Mouse (Mus musculus) forebrain, embryonic 12.5 days (tissue): ENCODE measurements around the gene Glul. TPM values are rescaled to one million over a fixed set of nuclear protein-coding genes. Genes with fewer than 3 reads are reported as not detected.

ENCODE experiments used
- ATAC-seq: fragments of 200-750 bp; cut with Nextera tagmentation; 2 replicates; pipeline ENCODE4 v1.8.0; 2017; ENCODE audit warnings: moderate TSS enrichment; ENCODE audit not compliant: low FRiP score
- H3K27ac ChIP-seq: fragments of 300-500 bp; sonication (generic); 2 replicates; pipeline ENCODE4 v1.5.1; 2016; ENCODE audit warnings: mild to moderate bottlenecking
- H3K27me3 ChIP-seq: fragments of 300-500 bp; sonication (generic); 2 replicates; pipeline ENCODE4 v1.6.1; 2016; ENCODE audit warnings: mild to moderate bottlenecking
- H3K36me3 ChIP-seq: fragments of 300-500 bp; sonication (generic); replicated peaks from 2 replicates; pipeline ENCODE4 v1.6.1; 2016; ENCODE audit warnings: mild to moderate bottlenecking
- H3K4me1 ChIP-seq: fragments of 300-500 bp; sonication (generic); 2 replicates; pipeline ENCODE4 v1.6.1; 2016
- H3K4me2 ChIP-seq: fragments of 300-500 bp; sonication (generic); 2 replicates; pipeline ENCODE4 v1.6.1; 2016; ENCODE audit warnings: mild to moderate bottlenecking, moderate library complexity
- H3K4me3 ChIP-seq: fragments of 300-500 bp; sonication (generic); replicated peaks from 2 replicates; pipeline ENCODE4 v1.5.1; 2016; ENCODE audit warnings: mild to moderate bottlenecking
- H3K9ac ChIP-seq: fragments of 300-500 bp; sonication (generic); 2 replicates; pipeline ENCODE4 v1.6.1; 2016; ENCODE audit warnings: mild to moderate bottlenecking
- H3K9me3 ChIP-seq: fragments of 300-500 bp; sonication (generic); 2 replicates; pipeline ENCODE4 v1.6.1; 2016
- WGBS: fragments of 180-500 bp; shearing (Covaris S2); methylation state at CpG from one replicate; pipeline ENCODE4 v1.1.7; 2016; 5-methylcytosine and 5-hydroxymethylcytosine counted together
- microRNA-seq: library from miRNA; unstranded; fragments of <30 nt; microRNA quantifications from one replicate; pipeline ENCODE4, GENCODE M21; 2017
- polyA plus RNA-seq: library from polyadenylated mRNA; unstranded; fragments of >200 nt; fragmentation: Nextera tagmentation; extraction: Ambion mirVana; gene quantifications from 2 replicates; pipeline ENCODE4 v1.2.1, GENCODE M21; 2016

Glul gene
- polyA plus RNA-seq, 1 experiment from 2014 or later = 108 TPM

- H3K27me3 ChIP-seq = no peaks in the 10 kb centered on the region
- no peak for ATAC-seq
- H3K9ac ChIP-seq = no peak overlapping the region
- no peaks in the 10 kb centered on the region for H3K36me3 ChIP-seq
- H3K4me1 ChIP-seq = peaks cover 4% of the 10 kb centered on the region; the same call in 1 of the 2 replicates
- H3K4me2 ChIP-seq = no peak overlapping the region
- H3K9me3 ChIP-seq = no peaks in the 10 kb centered on the region
- WGBS = 96% methylated on average over 6 of the region's 6 CpGs
- no peak overlapping the region for H3K4me3 ChIP-seq
- H3K27ac ChIP-seq = no peak overlapping the region
Measured at GRCm38 (mm10) chr1:153947837-153948236, 48.1 kb downstream of the Glul start.

GRCm38 (mm10) chr1:153953232-153953631, 53.5 kb downstream of the Glul start:
- H3K4me2 ChIP-seq = no peak overlapping the region
- 81% methylated on average over 9 of the region's 9 CpGs for WGBS
- H3K9ac ChIP-seq = no peak overlapping the region
- H3K4me3 ChIP-seq = no peak overlapping the region
- no peaks in the 10 kb centered on the region for H3K9me3 ChIP-seq
- no peaks in the 10 kb centered on the region for H3K27me3 ChIP-seq
- 0 out of 2 replicates have a peak, but pooled peaks cover 4% of the 10 kb centered on the region for H3K4me1 ChIP-seq
- no peak overlapping the region for H3K27ac ChIP-seq
- no peaks in the 10 kb centered on the region for H3K36me3 ChIP-seq
- no peak for ATAC-seq

DNA sequence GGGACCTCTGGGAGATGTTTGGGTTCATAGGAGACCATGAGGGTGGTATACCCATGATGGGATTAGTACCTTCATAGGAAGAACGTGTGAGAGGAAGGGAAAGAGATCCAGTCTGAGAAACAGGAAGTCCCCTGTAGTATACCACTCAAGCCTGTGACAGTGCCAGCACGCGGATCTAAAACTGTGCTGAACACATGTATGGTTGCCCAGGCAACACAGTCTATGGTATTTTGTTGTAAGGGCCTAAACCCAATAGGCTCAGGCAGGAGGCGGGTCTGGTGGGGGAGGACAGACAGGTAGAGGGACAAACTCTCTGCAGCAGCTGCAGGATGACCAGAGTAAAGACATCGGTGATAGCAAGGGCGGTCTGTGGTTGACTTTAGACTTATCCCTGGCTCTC, 54.1 kb downstream of the Glul start:
- Histone ChIP-seq H3K9me3 (no peaks in the 10 kb centered on the region), H3K27me3 (no peaks in the 10 kb centered on the region), H3K27ac (no peak overlapping the region), H3K36me3 (no peaks in the 10 kb centered on the region), H3K9ac (no peak overlapping the region), H3K4me3 (no peak overlapping the region), H3K4me2 (no peak overlapping the region), H3K4me1 (0 out of 2 replicates have a peak, but pooled peaks cover 4% of the 10 kb centered on the region)
- WGBS = 82% methylated on average over 6 of the region's 6 CpGs
- no peak for ATAC-seq

DNA sequence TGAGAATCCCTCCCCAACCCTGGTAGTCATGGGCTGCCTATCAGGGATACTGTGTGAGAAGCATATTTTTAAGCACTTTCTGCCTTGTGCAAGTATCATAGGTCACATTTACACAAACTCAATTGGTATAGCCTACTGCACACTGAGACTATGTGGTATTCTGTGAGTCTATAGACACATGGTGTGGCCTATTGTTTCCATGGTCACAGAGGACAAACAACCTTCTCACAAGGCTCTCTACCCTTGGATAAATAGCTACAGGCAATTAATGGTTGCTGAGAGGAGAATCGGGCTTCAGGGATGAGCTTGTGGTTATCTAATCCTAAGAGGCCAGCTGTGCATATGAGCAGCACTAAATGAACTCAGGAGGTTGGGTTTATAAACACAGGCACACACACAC, 58.1 kb downstream of the Glul start:
- no peak overlapping the region for H3K9ac ChIP-seq
- no peaks in the 10 kb centered on the region for H3K27me3 ChIP-seq
- 41% methylated on average over 1 of the region's 1 CpGs for whole genome bisulfite sequencing
- no peak overlapping the region for H3K4me3 ChIP-seq
- H3K27ac ChIP-seq = no peak overlapping the region
- no peak for ATAC-seq
- no peaks in the 10 kb centered on the region for H3K9me3 ChIP-seq
- 0 out of 2 replicates have a peak, but pooled peaks cover 4% of the 10 kb centered on the region for H3K4me1 ChIP-seq
- no peak overlapping the region for H3K4me2 ChIP-seq
- H3K36me3 ChIP-seq = no peaks in the 10 kb centered on the region

Small RNA genes within 50 kb of the gene (microRNA-seq; reads per million reads assigned to microRNA genes)
- gene Mir8114 = 59.9 reads per million, percentile 45 among the genes with 10 or more reads in this experiment

Other genes with a start within 250 kb of the Glul start
- 24.3 and 25.1 TPM in 2 replicates for gene Rgs8, start 246.9 kb upstream of the Glul start, polyA plus RNA-seq
- 46.6 and 49.3 TPM in 2 replicates for gene Rgs16, start 159.6 kb upstream of the Glul start, polyA plus RNA-seq
- gene Rnasel, start 150.5 kb upstream of the Glul start, polyA plus RNA-seq = 29.1 and 31.6 TPM in 2 replicates
- gene Rgsl1, start 55.8 kb upstream of the Glul start, polyA plus RNA-seq = 0.19 TPM in 1 of 2 replicates, not detected in the other
- gene Teddm1b, start 25.6 kb upstream of the Glul start, polyA plus RNA-seq = 0.57 and 0.60 TPM in 2 replicates
- gene Teddm1a, start 8.2 kb upstream of the Glul start, polyA plus RNA-seq = not detected in 2 replicates
- gene Teddm2, start 284 bp downstream of the Glul start, polyA plus RNA-seq = 0.79 and 0.85 TPM in 2 replicates